Mouse (Mus musculus) layer of hippocampus, adult 2 months (tissue): ENCODE results near the gene Gnao1. TPM values are rescaled to one million over a fixed set of nuclear protein-coding genes. Genes with fewer than 3 reads are reported as not detected.

ENCODE experiments used
- DNase-seq, 2 experiments: peaks; one replicate each; pipeline ENCODE4 v3.0.0; 2022; ENCODE audit warnings: low spot score in 2 of 2
- H3K27ac ChIP-seq: fragments of 200-600 bp; 2 replicates; pipeline ENCODE4 v1.8.1; 2022
- H3K4me3 ChIP-seq: fragments of 200-600 bp; 2 replicates; pipeline ENCODE4 v1.8.1; 2022; ENCODE audit warnings: mild to moderate bottlenecking
- CTCF ChIP-seq: fragments of 200-600 bp; conservative IDR thresholded peaks from 2 replicates; pipeline ENCODE4 v1.8.1; 2022; ENCODE audit warnings: antibody characterized with exemption, mild to moderate bottlenecking, moderate library complexity
- total RNA-seq, 2 experiments: library from RNA; stranded (reverse); gene quantifications; 2 replicates each; pipeline ENCODE4 v1.2.3; 2021

Gene Gnao1
- total RNA-seq, 2 experiments from 2014 or later: 662 to 678 TPM

DNA sequence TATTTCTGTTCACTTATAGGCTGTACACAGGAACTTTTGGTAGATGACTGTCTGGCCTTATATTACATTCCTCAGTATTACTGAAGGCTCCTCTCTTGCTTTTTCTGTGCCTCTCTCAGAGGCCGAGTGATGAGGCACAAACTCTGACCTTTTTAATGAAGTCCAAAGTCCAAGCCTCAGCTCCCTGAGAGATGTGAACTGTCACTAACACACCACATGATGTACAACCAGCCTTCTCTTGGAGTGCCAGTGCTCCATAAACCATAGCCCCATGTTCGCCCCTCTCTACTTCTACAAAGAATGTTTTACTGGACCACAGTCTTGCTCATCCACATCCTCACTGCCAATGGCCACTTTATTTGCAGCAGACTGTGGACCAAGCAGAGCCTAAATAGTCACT, 165.6 kb downstream of the Gnao1 start:
- DNase-seq: no peak

DNA sequence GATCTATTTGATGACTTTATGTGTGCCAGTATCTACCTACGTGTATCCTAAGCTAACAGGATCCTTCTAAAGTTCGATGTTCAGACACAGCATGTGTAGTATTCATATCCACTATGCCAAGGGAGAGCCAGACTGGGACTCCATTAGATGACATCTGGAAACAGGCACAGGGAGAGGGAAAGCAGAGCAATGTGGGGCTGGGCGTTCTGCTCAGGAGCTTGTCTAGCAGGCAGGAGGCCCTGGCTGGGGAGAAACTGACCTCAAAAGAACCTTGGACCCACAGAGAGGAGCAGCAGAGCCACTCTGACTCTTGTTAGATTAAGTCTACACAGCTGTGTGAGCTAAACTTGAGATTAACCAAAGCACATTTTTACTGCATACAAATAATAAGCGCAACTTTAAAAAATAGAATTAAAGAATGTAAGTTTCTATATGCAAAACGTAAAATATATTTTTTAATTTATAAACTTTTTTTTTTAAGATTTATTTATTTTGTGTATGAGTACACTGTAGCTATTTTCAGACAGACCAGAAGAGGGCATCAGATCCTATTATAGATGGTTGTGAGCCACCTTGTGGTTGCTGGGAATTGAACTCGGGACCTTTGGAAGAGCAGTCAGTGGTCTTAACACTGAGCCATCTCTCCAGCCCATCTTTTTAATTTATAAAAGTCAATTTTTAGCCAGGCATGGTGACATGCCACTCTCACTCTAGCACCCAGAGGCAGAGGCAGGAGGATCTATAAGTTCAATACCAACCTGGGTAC, 166.9 kb downstream of the Gnao1 start:
- DNase-seq: no peak
- H3K4me3 ChIP-seq: no peak overlapping the region
- no peak overlapping the region for H3K27ac ChIP-seq
- TF ChIP-seq CTCF: peak; percentile 64

More for the DNA sequence above, 165.6 kb downstream of the Gnao1 start:
- Histone ChIP-seq H3K4me3 (no peak overlapping the region), H3K27ac (no peak overlapping the region)
- no peak for TF ChIP-seq CTCF

DNA sequence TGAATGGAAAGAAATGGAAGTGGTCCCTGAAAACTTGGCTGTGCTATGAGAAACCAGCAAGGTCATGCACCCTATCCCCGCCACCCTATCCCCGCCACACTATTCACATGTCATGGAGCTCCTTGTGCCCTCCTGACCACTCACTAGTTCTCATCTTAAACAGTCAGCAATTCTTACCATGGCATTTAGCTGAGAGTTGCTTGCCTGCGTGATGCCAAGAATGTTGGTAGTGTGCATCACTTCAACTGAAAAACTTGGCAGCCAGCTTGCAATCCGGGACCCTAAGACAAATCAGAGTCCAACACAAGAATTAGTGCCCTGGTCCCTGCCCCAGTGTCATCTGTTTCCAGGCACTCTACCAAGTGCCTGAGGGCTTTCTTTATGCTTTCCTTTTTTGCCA, 170.4 kb downstream of the Gnao1 start:
- no peak for DNase-seq
- Histone ChIP-seq H3K4me3 (no peak overlapping the region), H3K27ac (no peak overlapping the region)
- no peak for TF ChIP-seq CTCF

DNA sequence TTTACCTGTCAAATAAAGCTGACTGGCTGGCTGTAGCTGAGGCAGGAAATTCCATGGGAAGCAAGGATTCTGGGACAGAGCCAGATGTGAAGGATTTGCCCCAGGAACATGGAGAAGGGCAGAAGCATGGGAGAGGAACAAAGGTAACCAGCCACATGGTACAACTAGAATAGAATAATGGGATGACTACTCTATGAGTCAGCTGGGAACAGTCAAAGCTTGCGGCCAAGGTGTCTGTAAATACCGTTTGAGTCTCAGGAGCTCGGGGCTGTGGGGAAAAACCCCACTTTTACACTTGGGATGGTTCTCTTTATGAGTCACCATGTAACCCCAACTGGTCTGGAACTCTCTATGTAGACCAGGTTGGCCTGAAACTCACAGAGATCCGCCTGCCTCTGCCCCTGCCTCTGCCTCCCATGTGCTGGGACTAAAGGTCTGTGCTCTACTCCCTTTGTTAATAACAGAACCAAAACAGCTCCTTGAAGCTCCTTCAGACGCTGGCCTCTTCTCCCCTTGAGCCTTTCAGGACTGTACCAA, 172.0 kb downstream of the Gnao1 start:
- H3K27ac ChIP-seq: no peak overlapping the region; the same call in 1 of the 2 replicates
- H3K4me3 ChIP-seq: no peak overlapping the region
- no peak for TF ChIP-seq CTCF
- DNase-seq: no peak

DNA sequence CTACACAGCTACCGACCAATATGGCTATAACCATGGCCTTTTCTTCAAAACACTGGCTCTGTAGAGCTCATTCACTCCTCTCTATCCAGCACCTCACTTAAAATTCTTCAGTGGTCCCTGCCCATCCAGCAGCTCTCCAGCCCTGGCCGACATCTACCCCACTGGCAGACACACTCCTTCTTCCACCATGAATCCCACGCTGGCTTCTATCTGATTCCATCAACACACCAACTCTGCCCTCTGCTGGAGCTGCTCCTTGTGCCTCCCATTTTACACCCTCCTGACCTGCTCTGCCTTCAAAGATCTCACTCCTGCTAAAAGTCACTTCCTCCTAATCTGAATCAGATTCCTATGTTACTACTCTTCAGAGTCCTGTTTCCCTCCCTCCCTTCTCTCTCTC, 174.1 kb downstream of the Gnao1 start:
- TF ChIP-seq CTCF: peak; percentile 74
- no peak overlapping the region for H3K4me3 ChIP-seq
- peak; percentile 42 to 56 for DNase-seq
- H3K27ac ChIP-seq: peak overlapping the region; percentile 43

DNA sequence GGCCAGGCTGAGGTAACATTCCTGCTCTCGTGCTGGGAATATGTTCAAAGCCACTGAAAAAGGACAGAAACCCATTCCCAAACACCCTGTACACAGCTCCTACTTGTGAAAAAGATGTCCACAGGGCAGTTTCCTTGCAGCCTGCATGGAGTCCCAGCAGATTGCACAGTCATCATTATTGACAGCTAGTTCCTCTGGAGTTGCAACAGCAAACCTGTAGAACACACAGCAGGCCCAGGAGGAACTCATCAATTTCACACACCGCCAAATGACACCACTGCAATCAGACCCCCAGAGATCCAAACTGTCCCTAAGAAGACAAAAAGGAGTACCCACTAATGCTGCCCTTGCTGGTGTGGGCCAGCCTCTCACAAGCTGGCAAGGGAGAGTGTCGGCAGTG, 175.0 kb downstream of the Gnao1 start:
- no peak for DNase-seq
- Histone ChIP-seq H3K4me3 (no peak overlapping the region), H3K27ac (no peak overlapping the region)
- no peak for TF ChIP-seq CTCF

DNA sequence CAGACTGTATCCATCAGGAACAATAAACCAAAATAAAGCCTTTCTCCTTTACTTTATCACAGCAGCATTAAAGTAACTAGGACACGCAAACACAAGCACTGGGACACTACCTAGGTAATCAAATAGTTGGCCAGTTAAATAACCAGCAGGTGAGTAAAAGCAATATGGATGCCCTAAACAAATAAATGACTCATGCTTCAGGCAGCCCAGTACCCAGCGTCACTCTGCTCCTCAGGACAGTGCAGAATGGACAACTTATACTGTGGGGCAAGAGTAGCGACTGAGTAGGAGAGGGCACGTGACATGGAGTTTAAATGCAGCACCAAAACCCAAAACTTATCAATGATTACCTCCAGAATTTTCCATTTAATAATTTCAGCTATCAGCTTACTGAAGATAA, 180.0 kb downstream of the Gnao1 start:
- no peak overlapping the region for H3K27ac ChIP-seq
- no peak for TF ChIP-seq CTCF
- no peak for DNase-seq
- no peak overlapping the region for H3K4me3 ChIP-seq

DNA sequence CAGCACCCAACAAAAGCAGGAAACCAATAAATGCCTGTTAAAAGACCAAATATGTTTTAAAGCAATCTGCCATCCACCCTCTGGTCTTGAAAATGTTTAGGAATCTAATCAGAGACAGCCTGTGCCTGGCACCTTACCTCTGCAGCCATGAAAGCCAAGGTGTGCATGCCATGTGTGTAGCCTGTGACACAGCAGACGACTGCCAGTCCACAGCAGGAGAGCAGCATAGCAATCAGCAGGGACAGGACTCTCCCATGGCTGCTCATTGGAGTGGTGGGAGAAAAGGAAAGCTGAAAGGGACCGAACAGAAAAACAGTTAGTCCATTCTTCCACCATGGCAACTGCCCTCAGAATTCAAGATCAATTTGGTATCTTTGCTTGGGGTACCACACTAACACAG, 189.2 kb downstream of the Gnao1 start:
- Histone ChIP-seq H3K4me3 (no peak overlapping the region), H3K27ac (no peak overlapping the region)
- TF ChIP-seq CTCF: no peak
- DNase-seq: no peak

DNA sequence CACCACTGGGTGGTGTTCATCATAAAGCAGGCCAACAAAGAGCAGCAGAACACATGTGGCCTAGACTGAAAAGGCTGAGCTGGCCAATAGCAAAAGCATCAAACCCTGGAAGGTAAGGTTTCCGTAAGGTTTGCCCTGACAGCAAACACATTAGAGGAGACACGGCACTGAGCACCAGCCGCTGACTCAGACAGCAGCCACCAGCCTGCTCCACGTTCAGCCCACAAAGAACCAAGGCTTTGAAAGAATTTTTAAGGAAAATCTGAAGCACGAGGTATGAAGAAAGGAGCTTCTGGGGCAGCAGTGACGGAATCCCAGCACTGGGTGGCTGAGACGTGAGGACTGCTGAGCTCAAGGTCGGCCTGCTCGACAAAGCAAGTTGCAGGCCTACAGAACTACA, 194.4 kb downstream of the Gnao1 start:
- DNase-seq: no peak
- peak; percentile 13; the same call in 1 of the 2 replicates for TF ChIP-seq CTCF
- no peak overlapping the region for H3K4me3 ChIP-seq
- peak overlapping the region; percentile 19; the same call in 1 of the 2 replicates for H3K27ac ChIP-seq

DNA sequence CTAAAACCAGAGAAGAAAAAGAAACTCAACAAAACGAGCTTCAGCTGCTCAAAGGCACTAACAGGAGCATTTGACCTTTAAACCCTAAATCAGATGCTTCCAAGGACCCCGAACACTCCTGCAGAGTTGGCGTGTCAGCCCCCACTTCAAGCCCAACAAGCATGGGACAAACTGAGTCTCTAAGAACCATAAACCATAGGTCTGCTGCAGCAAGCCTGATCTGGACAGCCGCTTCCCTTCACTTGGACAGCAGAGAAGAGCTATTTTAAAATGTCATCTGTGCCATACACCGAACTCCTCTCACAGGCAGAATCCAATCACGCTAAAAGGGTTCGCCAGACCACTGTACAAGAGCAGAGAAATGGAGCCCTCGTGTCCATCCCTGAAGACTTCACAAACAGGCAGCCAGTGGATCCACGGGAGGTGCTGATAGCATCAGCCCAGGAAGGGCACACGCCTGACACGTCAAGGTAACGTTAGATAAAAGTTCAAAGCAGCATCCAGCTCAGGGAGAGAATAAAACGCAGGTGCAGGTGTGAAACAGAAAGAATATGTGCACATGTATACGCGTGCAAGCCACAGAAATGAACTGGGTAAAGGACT, 199.6 kb downstream of the Gnao1 start:
- DNase-seq: no peak
- H3K4me3 ChIP-seq: no peak overlapping the region
- no peak for TF ChIP-seq CTCF
- H3K27ac ChIP-seq: peak overlapping the region; percentile 57; the same call in 1 of the 2 replicates

DNA sequence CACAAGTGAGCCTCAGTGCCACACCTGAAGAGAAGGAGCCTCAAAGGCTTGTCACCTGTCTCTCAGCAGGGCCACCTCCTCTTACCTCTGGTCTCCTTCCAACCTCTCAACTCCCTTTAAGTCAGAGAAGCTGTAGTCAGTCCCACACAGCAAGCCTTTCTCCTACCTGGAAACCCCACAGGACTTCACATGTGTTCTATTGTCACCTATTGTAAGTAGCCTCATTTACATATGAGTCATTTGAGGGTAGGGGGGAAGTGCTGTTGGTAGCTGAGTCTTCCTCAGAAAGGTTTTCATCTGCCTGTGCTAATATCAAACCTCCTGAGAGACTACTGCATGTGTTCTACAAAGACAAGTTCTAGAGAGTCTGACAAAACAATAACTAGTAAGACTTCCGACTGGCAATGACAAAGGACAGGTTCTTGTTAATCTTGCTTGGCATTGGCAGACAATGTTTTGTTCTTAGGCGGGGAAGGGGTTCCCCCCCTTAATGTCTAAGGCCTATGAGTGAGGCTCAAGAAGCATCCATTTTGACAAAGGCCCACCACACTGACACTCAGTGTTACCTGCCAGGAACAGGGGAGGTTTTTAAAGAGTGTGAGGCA, 200.4 kb downstream of the Gnao1 start:
- peak overlapping the region; percentile 74; the same call in 1 of the 2 replicates for H3K4me3 ChIP-seq
- H3K27ac ChIP-seq: 0 out of 2 replicates have a peak overlapping the region, but pooled peaks have one; percentile 18
- no peak for DNase-seq
- no peak for TF ChIP-seq CTCF

DNA sequence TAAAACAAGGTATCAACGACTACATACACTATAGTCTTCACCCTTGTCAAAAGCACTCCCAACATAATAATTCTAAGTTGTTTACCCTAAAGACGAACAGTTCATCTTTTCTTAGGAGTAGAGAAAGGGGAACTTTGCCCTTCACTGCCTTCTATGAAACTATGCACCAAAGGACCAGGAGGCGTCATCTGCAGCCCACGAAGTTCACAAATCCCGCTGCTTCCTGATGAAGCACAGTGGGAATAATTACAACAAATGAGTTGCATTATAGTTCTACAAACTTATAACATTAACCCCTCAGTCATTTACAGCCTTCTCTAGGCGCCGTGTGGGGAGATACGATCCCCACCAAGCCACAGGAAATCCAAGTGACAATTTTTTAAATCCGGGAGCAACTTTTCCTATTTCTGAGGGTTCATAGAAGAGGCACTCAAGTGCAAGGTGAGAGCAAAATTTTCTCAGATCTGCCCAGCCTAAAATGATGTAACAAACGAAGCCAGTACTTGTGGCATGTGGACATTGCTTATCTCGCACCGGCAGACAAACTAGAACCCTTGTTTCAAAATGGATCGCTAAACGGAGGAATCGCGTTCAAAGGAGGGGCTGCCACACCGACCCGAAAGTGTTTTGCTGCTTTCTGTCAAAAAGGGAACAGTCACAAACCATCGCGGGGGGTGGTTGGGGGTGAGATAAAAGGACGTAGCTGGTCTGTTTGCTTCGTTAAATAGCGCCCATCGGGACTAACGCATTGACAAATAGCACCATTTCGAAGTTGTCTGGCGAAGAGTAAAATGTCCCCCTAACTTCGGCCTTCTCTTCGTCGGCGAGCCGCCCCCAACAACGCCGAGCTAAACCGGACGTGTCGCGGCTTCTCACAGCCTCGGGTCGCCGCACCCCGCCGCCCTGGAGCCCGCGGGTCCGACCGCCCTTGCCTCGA, 201.6 kb downstream of the Gnao1 start:
- Histone ChIP-seq H3K27ac (peak overlapping the region; percentile 96), H3K4me3 (peak overlapping the region; percentile 74)
- TF ChIP-seq CTCF: no peak
- DNase-seq: no peak
